Mouse (Mus musculus) cerebellum, adult (tissue): Measurements from ENCODE around the gene Lep.
A peak's percentile ranks its signal among the peaks of the same experiment; 100 is the strongest.

ENCODE experiments used
- ATAC-seq: cut with Nextera tagmentation; 2 replicates; pipeline ENCODE4 v1.9.2; 2017; ENCODE audit warnings: mild to moderate bottlenecking, moderate library complexity, mixed read lengths; ENCODE audit not compliant: insufficient number of reproducible peaks, low FRiP score, low TSS enrichment

Gene Lep

DNA sequence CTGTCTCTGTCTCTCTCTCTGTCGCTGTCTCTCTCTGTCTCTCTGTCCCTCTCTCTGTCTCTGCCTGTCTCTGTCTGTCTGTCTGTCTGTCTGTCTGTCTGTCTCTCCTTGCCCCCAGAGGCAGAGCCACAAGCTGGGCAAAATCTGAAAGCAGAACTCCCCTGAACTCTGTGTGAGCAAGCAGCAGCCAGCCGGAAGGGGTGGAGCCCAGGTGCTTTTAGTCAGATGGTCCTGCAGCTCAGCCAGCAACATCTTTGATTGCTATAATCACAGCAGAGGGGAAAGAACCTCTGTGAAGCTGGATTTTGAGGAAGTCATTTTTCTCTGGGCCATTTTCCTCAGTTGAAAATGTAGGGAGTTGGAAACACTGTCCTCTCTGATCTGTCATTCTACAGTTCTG lies 19.8 kb upstream of the Lep start:
- no peak for ATAC-seq

DNA sequence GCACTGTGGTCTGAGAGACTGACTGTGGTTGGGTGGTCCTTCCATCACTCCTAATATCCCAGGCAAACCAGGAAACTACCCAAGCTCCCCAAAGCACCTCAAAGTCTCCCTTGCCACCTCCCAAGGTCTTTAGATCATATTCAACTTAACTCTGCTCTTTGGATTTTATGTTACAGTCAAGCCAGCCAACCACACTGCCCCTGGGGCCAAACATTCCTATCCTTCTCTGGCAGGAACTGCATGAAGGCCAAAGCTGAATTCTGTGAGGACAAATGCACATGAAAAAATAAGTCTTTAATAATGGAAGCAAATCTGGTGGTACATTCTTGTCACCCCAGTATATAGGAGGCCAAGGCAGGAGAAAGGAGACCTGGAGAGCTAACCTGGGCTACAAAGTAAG lies 16.0 kb upstream of the Lep start:
- no peak for ATAC-seq

DNA sequence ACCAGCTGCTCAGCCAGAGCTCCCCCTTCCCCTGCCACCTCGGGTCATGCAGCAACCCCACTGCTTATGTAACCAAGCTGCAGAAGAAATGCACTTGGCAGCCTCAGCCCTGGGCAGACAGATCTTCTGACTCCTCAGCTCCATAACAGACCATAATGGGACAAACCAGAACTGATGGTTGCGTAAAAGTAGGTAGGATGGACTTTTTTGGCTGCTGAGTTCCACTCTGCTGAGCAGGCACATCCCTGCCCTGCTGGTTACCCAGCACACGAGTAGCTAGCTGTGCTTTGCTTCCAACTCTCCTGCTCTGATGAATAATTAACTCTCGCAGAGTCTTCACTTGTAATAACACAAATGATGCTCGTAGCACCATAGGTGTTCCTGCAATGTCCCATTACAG lies 10.1 kb upstream of the Lep start:
- ATAC-seq, result no peak

DNA sequence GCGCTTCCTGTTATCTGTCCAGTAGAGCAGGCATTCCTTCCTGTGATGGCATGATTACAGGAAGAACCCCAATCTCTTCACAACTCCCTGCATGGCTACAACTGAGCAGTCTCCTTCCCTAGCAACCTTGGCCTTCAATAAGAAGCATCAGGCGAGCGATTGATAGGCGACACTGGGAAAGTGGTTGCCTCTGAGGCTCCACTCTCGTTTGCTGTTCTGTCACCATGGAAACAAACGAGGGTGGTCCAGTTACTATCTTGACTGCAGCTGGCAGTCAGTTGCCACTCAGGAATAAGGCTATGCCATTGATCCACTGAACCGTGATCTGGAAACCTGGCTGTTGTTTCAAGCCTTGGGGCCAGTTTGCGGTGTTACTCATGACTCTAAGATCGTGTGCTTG lies 7.8 kb upstream of the Lep start:
- ATAC-seq, result no peak

DNA sequence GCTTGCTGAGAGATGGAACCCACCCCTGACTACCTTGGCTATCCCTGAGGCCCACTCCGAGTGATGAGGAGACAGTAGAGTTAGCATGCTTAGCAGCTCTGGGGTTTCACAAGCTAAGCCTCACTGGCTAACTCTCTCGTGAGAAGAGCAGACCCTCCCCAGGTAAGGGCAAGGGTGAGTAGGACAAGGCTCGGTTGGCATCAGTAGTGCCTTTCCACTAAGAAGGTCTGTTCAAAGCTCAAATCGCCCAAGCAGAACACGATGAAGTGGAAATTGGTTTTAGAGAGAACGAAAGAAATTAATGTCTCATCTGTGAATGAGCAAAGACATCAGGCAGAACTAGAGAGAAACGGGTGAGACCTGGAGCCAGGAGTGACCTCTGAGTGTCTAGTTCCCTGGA lies 6.8 kb upstream of the Lep start:
- no peak for ATAC-seq

DNA sequence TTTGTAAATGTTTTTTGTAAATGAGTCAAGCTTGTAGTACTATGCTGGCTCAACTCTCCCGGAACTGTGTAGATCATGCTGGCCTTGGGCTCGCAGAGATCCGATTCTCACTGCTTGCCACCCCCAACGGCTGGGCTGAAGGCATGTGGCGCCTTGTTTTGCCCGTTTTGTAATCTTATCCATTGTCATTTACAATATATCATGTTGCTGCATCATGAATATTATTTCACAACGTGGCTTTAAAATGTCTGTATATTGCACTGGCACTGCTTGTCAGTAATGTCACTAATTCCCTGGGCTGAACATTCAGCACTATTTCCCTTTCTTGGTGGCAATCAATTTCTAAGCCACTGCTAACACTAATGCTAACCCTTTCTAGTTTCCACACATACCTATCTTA lies 3.6 kb upstream of the Lep start:
- no peak for ATAC-seq

DNA sequence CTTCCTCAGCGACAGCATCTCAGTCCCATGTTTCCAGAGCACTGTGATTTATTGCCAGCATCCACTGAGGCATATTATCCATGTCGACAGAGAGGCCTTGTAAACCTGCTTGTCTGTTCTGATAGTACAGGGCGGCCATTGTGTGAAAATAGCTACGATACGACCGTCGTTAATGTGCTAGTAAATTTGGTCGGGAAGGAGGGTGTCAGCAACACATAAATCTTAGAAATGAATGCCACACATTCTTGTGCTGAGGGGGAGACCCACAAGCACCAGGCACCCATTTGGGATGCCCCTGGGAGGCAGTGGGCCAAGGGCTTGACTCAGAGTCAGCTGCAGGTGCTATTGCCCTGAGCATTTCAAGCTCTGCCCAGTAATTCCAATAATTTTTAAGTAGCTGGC lies 6.4 kb downstream of the Lep start:
- no peak for ATAC-seq

DNA sequence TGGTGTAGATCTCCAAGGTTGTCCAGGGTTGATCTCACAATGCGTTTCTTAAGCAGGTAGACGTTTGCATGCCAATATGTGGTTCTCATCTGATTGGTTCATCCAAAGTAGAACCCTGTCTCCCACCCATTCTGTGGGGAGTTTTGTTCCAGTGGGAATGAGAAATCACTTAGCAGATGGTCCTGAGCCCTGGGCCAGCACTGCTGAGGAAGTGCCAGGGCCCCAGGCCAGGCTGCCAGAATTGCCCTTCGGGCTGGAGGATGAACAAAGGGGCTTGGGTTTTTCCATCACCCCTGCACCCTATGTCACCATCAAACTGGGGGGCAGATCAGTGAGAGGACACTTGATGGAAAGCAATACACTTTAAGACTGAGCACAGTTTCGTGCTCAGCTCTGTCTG lies 12.2 kb downstream of the Lep start:
- 0 out of 2 replicates have a peak, but pooled peaks have one; percentile 59 for ATAC-seq

DNA sequence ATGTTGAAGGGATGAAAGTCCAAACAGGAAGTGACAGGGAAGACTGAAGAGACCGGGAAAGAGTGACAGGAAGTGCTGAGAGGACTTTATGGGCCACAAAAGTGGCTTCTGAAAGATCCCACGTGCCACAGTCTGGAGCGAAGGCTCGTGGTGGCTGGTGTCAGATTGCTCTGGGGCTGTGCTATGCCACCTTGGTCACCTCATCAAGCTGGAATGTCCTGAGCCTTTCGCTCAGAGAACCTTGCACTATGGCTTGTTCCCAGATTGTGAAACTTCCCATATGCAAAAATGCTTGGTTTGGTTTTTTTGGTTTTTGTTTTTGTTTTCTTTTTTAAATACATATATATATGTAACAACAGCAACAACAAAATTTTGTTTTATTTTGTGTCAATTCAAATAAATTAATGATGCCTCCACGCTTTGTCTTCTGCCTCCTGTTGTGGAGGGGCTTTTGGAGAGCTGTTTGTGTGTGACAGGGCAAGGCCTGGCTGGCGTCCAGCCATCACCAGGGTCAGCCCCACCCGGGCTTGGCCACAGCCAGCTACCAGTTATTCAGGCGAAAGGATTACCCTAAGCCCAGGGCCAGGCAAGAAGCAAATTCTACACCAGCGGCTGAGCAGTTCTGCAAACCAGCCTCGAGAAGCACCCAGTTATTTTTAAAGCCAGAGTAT lies 13.6 kb downstream of the Lep start:
- ATAC-seq, result peak; percentile 13; the same call in 1 of the 2 replicates

DNA sequence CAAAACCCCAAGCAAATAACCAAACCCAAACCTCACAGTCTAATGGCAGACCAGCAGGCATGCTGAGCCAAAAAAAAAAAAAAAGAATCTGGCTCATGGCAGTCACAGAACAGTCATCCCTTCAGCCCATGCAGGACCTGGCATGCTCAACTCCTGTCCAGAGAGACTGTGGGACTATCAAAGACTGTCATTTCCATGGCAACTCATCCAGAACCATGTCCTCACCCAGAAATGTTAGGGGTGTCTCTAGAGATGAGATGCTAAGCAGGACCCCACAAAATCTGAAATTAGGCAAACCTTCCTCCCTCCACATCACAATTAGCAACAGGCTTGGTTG lies 14.1 kb downstream of the Lep start:
- ATAC-seq, result peak; percentile 43; the same call in 1 of the 2 replicates

DNA sequence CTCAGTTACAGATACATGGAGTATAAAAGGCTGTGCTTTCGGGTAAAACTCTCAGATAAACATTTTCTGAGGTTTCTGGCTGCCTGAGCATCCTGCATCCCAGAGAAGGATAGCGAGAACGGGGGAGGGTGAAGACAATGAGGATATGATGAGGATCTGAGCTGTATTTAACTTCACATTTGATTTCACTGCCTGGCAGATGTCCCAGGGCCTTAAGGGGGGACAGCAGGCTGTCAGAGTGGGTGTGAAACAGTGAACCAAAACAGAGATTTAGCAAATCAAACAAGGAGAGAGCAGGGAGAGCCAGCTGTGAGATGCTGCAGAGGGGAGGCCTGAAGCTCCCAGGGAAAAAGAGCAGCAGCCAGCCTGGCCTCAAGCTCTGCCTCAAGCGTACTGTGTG lies 19.3 kb downstream of the Lep start:
- ATAC-seq, result no peak

DNA sequence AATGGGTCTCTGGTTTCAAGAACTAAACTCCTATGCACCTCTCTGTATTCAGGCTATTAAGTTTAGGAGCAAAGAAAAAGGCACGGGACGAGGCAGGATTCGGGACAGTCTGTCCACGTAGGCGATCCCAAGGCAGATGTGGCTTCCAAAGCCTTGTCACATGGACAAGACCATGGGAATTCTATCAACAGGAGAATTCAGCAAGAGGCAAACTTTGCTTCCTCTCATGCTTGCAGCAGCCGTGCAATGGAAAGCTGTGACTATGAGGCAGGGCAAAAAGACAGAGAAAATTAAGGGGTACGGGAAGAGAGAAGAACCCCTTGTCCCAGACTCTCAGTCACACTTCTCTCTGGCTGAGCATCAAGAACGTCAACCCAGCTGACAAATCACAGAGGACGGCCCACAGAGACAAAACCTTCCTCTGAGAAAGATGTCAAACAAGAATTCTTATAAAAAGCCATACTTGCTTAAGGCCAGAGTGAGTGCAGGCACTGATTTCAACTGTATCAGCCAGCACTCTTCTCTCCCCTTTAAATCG lies 21.9 kb downstream of the Lep start:
- ATAC-seq, result no peak

DNA sequence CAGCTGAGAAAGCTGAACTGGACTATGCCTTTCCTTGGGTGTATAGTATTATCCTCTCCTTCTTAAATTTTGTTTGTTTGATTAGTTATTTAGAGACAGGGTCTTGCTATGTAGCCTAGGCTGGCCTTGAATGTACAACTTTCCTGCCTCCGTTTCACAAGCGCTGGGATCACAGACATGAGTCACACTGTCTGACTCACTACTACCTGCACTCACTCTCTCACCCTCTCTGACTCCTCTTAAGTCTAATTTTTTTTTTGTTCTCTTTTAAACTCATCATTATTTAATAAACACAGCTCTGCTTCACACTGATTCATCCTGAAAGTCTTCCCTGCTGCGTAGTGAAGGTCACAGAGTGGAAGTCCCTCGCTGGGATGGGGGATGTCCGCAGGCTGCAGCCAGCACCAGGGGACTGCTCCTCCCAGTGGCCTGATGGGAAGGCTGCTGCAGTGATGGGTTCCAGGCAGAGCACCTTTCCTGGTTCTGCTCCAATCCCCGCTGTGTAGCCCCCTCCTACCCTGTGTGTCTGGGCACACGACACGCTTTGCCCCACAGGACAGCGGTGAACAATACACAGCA lies 22.8 kb downstream of the Lep start:
- ATAC-seq, result no peak

DNA sequence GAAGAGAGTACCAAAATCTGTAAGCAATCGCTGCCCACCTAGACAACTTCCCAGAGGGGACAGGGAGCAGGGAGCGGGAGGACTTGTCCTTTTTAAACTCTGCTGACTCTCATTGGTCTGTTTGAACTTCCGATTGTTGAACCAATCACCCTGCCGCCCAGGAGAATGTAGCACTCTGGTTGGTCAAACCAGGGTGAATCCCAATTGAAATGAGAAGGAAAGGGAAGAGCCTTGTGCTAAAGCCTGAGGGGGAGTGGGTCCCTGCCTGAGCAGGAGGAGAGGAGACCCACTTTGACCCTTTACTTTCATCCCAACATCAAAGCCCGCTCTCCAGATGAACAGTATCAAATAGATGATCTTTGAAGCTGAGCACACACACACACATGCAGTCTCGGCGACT lies 24.4 kb downstream of the Lep start:
- no peak for ATAC-seq

DNA sequence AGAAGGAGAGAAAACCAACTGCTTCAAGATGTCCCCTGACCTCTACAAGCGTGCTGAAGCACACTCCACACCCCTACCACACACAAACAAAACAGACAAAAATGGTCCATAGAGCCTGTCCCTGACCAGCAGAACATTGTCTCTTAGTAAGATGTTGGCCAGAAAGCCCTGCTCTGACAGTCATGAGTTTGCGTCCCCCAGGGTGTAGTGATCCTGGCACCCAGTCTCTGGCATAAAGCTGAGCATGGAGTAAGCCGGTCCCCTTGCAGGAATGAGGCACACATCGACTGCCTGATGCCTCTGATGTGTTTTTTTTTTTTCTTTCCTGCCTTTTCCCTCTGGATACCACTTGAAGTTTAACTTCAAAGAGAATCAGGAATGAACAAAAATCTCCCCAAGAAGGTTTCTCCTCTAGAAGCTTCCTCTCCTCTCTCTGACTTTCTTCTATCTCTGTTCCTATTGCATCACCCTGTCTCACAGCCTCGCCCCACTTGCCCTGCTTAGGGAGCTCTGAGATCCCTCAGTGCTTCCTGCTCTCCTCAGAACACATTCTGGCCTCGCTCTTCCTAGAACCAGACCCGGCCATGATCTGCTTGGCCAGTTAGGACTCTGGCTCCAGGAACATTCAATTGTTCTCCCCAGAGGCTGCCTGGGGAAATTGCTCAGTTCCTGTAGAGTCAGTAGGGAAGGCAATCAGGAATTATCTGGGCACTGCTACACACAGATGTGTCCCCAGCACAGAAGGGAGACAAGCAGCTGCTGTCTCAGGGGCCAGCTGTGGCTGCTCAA lies 28.1 kb downstream of the Lep start:
- no peak for ATAC-seq

DNA sequence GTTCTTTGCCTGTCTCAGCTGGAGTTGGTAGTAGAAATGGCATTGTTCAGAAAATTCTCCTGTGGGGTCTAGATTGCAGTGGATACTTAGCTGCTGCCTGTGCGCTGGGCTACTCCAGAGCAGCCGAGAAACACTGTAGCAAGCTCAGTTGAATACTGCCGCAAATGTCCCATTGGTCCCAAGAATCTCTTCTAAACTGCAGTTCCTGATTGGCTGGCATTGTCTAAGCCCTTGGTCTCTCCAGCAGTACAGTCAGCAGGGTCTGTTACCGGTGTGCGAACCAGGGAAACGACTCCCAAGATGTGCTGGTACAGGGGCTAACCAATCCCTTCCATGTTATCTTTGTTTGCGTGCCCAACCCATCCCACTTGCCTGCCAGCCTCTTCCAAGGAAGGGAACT lies 32.2 kb downstream of the Lep start:
- ATAC-seq, result no peak

DNA sequence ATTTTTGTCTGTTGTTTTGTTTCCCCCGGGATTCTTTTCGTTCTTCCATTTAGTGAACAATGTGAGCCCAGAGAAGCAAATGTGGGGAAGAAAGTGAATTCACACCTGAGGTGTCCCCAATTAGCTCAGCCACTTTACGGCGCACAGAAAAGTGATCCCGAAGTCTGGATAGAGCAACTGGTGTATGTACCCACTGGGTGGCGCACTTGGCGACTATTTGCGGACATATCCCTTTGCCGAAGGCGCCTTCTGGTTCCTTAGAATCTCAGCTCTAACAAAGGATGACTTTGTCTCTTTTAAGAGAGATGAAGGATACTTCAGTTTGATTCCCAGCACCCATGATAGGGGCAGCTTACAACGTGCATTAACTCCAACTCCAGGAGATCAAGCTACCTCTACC lies 32.9 kb downstream of the Lep start:
- ATAC-seq, result no peak

DNA sequence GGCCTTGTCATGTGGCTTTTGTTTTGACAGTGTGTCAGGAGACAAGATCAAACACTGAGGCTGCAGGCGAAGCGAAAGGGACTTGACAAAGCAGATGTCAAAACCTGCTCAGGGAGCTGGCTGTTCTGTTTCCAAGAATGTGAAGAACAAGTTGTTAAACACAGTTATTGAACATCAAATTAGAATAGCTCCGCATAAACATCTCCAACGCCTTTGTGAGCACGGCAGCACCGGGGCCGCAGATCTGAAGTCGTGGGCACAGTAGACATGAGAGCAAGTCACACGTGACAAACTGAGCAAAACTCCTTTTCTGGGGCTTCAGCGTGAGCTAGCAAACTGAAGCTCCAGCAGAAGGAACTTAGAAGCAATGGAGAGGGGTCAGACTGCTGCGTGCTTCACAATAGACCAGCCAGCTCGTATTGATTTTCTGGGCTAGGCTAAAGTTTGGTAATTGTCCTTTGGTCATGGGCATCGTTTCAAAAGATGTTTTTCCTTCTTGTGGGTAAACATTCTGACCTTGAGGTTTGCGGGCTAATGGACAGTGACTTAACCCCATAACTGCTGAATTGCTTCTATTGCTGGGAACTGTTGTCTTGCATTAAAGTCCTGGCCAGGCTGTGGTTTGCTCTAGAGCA lies 39.6 kb downstream of the Lep start:
- ATAC-seq, result no peak

DNA sequence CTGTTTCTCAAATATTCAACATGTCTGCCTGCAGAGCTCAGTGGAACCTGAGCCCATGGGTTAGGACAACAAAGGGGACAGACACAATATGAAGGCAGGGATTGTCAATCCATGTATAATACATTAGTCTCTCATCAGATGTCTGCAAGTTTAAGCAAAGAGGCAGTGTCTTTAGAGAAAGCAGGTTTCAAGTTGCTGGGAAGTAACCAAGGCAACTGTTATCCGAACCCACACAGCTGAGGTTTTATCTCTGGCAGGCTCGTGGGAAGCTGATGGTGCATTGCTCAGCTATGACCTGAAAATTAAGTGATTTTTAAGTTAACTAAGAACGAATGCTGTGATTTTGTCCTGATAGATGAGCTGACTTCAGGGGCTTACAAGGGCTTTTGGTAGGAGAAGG lies 40.4 kb downstream of the Lep start:
- ATAC-seq, result no peak

DNA sequence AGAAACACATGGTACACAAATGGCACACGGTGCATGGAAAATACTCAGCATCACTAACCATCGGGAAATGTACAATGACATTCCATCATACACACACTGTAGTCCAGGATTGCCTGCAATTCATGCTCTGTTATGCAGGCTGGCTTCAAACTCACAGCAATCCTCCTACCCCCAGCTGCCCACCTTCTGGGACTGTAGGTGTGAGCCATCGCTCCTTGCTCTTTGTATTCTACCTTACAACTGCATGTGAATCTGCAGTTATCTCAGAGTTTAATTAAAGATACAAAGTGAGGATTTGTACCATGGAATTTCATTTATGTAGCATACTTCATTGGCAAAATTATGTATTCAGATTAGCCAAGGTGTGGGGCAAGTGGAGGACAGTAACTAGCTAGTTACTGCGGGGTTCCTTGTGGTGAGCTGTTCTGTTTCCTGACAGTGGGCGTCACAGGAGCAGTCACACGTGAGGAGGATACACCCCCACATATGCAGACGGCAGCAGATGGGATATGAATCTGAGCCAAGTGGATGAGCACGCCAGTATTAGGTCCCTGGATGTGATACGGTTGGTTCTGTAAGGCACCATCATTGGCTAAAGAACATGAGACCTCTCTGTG lies 41.3 kb downstream of the Lep start:
- ATAC-seq, result no peak

DNA sequence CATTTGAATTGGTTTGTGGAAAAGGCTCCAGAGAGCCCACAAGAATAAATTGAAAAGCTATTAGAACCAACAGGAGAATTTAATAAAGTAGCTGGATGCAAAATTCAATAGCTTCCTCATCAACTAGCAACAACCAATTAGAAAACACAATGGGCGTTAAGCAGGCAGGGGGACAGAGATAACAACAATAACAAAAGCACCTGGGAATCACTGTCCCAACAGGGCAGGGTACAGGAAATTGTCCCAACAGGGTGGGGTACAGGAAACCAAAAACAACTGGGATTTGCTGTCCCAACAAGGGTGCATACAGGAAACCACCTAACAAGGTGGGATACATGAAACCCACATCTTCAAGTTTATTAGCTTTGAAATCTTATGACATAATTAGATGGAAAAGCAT lies 48.4 kb downstream of the Lep start:
- no peak for ATAC-seq
